Mouse (Mus musculus): ENCODE results near the gene Sf3b2.

Sf3b2 gene

DNA sequence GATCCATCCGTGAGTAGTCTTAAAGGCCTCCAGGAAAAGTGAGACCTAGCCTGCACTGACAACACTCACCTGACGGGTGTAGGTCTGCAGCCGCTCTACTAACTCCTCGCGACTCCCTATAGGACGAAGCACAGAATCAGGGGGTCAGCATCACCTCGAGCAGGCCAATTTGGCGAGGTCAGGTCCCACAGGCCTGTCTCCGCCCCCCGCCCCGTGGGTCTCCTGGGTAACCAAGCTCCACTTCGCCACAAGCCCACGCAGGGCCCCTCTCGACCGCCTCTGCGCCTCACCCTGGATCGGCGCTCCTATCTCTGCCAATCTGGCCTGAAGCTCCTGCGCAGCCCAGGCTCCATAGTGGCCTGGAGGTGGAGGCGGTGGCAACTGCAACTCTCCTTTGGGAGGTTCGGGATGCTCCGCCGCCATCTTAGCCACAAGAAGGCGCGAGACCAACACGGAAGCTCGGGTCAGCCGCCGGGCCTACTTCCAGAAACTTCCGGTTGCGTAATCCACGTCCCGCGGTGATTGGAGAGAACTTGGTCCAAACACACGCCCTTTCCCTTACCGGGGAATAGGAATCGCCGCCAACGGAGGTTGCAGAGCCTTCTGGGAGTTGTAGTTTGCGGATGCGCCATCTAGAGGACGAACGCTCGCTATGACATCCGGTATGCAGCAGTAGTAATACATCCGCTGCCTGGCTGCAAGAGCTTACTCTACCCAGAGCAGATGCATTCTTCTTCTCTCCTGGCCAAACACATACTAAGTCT lies at the start of gene Sf3b2:
TSS of gene Sf3b2 (minus strand) at position 484 of the 764 bp plus-strand sequence.
- peak; percentile 99 for DNase-seq (ENCODE audit: low read depth, low spot score)

- no peak for DNase-seq (ENCODE audit: low read depth, low spot score)
These were observed 46.1 kb upstream of the Sf3b2 start for GRCm38 (mm10) chr19:5341360-5341759.

- peak; percentile 86 for DNase-seq (ENCODE audit: low read depth, low spot score)
These were observed 42.7 kb upstream of the Sf3b2 start for GRCm38 (mm10) chr19:5337975-5338374.

- DNase-seq (ENCODE audit: low read depth, low spot score), result no peak
These were observed 40.2 kb upstream of the Sf3b2 start, which contains the start of gene Catsper1 for GRCm38 (mm10) chr19:5335441-5335840. Gene Catsper1 (plus strand): TSS chr19:5335741.

GRCm38 (mm10) chr19:5334741-5335140 lies 39.5 kb upstream of the Sf3b2 start:
- DNase-seq (ENCODE audit: low read depth, low spot score), result no peak

GRCm38 (mm10) chr19:5327970-5328369 lies 32.7 kb upstream of the Sf3b2 start:
- DNase-seq (ENCODE audit: low read depth, low spot score), result no peak

- DNase-seq (ENCODE audit: low read depth, low spot score), result no peak
These were observed 28.5 kb upstream of the Sf3b2 start for GRCm38 (mm10) chr19:5323801-5324200.

DNA sequence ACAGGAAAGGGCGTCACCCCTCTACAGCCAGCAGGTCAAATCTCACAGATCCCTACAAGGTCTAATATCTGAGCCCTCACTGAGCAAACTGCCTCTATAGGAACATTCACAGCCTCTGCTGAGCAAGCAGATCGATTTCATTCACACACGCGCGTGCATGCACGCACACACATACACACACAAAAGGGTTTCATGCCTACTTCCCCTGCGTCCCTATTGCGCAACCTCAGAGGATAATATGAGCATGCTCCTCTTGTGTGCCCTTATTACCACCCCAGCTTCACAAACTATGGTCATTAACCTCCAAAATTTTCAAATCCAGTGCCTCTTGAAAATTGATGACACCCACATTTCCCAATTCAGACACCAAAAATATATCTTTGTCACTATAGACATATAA lies 17.9 kb upstream of the Sf3b2 start:
- no peak for DNase-seq (ENCODE audit: low read depth, low spot score)

- DNase-seq (ENCODE audit: low read depth, low spot score), result no peak
These were observed 13.8 kb upstream of the Sf3b2 start for GRCm38 (mm10) chr19:5309025-5309424.

DNA sequence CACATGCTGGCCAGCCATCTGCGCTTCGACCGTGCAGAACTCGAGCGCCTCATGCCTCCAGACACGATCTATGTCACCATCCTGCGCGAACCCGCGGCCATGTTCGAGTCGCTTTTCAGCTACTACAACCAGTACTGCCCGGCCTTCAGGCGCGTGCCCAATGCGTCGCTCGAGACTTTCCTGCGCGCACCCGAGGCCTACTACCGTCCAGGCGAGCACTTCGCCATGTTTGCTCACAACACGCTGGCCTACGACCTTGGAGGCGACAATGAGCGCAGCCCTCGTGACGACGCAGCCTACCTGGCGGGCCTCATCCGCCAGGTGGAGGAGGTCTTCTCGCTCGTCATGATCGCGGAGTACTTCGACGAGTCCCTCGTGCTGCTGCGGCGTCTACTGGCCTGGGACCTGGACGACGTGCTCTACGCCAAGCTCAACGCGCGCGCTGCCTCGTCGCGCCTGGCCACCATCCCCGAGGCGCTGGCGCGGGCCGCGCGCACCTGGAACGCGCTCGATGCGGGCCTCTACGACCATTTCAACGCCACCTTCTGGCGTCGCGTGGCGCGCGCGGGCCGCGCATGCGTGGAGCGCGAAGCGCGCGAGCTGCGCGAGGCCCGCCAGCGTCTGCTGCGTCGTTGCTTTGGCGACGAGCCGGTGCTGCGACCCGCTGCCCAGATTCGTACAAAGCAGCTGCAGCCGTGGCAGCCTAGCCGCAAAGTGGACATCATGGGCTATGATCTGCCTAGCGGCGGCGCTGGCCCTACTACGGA lies 11.9 kb upstream of the Sf3b2 start:
- DNase-seq (ENCODE audit: low read depth, low spot score), result peak; percentile 81

- DNase-seq (ENCODE audit: low read depth, low spot score), result peak; percentile 87
These were observed 11.0 kb upstream of the Sf3b2 start for GRCm38 (mm10) chr19:5306279-5306678.

- DNase-seq (ENCODE audit: low read depth, low spot score), result peak; percentile 89
These were observed 7.2 kb upstream of the Sf3b2 start for GRCm38 (mm10) chr19:5302455-5302854.

DNA sequence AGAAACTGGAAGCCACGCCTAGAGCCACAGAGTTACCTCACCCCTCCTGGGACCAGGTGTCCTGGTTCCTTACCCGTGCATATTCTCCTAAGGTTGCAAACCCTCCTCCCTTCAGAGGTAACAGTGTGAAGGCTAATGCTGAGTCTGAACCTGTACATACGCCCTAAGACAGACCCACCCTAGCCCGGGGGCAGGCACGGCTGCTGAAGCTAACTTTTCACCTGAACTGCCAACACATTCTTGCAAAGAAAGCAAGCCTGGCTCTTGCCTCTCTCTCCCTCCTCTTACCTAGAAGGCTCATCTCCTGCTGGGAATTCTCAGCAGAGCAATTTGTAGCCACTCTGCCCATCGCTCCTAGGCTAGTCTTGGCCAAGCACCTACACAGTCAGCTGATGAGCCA lies 5.3 kb upstream of the Sf3b2 start:
- DNase-seq (ENCODE audit: low read depth, low spot score), result peak; percentile 86

GRCm38 (mm10) chr19:5297903-5298800 lies 2.9 kb upstream of the Sf3b2 start, which contains the start of gene Gal3st3:
Gene Gal3st3 (plus strand): TSS chr19:5298331.
- DNase-seq (ENCODE audit: low read depth, low spot score), result no peak

DNA sequence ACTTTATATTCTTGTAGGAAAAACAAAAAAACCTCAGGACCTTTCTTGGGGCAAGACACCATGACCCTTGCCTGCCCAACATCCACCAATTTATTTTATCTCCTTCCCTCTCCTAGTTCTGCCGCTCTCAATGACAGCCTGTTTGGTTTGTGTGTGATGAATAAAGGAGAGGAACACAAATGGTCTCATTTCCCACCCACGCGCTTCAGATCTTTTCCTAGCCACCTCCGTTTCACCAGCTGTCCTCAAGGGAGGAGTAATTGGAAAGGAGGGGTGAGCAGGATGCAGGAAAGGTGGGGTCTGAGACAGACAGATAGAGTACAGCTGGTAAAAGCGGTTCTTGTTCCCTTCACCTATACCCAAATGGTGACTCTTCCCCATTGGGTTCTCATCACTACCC lies 1.4 kb upstream of the Sf3b2 start:
- no peak for DNase-seq (ENCODE audit: low read depth, low spot score)

DNA sequence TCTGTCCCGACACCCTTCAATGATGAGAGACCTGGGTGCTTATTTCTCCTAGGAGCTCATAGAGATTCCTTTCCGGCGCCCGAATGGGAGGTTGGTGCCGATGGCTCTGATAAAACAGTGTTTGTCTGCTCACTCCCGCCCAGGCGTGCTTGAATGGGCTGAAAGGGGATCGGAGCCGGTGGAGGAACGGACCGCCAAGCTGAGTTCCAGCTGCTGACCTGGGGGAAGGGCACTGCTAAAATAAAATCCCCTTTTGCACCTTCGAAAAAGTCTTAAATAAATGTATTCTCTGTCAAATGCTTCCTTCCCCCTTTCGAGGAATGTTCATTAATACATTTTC lies 451 bp upstream of the Sf3b2 start:
- no peak for DNase-seq (ENCODE audit: low read depth, low spot score)

DNA sequence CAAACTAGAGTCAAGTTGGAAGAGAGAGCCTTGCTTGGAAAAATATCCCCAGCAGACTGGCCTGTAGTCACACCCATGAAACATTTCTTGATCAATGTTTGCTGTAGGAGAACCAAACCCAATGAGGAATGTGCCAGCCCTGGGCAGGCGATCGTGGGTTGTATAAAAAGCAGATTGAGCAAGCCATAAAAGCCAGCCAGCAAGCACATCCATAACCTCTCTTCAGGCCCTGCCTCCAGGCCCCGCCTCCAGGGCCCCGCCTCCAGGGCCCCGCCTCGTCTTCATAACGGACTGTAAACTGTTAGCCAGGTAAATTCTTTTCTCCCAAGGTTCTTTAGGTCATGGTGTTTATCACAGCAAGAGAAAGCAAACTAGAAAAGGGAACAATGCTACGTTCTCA lies 16.9 kb downstream of the Sf3b2 start:
- no peak for DNase-seq (ENCODE audit: low read depth, low spot score)

- DNase-seq (ENCODE audit: low read depth, low spot score), result no peak
These were observed 18.1 kb downstream of the Sf3b2 start for GRCm38 (mm10) chr19:5277140-5277539.

DNA sequence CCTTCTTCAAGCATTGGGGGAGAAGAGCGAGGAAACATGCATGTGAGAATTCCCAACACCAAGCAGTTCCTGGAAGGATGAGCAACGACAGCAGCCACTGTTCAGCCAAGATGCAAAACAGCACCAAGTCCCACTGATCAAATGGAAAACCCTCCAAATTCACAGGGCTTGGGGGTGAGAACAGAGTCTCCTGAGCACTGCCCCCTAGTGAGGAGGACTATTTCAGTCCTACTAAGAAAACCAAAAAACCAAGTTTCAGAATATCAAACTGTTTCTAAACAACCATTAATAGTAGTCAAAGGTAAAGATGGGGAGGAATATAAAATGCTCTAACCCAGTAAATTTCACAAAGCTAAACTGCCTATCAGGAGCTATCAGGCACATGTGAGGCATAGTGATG lies 18.7 kb downstream of the Sf3b2 start:
- DNase-seq (ENCODE audit: low read depth, low spot score), result no peak

GRCm38 (mm10) chr19:5275736-5276135 lies 19.5 kb downstream of the Sf3b2 start:
- DNase-seq (ENCODE audit: low read depth, low spot score), result no peak

- DNase-seq (ENCODE audit: low read depth, low spot score), result no peak
These were observed 20.6 kb downstream of the Sf3b2 start for GRCm38 (mm10) chr19:5274641-5275040.

DNA sequence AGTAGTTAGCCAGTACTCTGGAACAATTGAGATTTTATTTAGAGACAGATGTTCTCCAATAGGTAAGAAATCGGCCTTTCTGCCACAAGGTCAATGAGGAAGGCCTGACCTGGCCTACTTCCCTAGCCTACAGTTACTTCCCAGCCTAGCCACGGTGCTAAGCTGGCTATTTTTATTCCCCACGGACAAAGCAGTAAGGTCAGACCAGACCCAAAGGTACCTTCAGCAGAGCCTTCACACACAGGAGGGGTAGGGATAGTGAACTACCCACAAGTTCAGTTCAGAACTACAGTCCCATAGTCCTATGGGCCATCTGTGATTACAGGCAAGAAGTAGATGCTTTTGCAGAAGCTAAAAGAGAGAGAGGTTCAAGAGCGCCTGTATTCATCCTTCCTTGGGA lies 21.3 kb downstream of the Sf3b2 start:
- DNase-seq (ENCODE audit: low read depth, low spot score), result no peak

All from ES-CJ7 (cell line).